Mouse (Mus musculus) liver, postnatal 0 days (tissue): ENCODE data around the gene Gtf2ird2.

Source experiments
- CTCF ChIP-seq: sonication (generic); IDR thresholded peaks from 2 replicates; pipeline ENCODE4 v1.5.1; 2016; ENCODE audit warnings: antibody characterized with exemption, low read depth
- EP300 ChIP-seq: IDR thresholded peaks from 2 replicates; pipeline ENCODE4 v1.6.1; 2016; ENCODE audit warnings: antibody characterized with exemption, low read depth, mild to moderate bottlenecking

DNA sequence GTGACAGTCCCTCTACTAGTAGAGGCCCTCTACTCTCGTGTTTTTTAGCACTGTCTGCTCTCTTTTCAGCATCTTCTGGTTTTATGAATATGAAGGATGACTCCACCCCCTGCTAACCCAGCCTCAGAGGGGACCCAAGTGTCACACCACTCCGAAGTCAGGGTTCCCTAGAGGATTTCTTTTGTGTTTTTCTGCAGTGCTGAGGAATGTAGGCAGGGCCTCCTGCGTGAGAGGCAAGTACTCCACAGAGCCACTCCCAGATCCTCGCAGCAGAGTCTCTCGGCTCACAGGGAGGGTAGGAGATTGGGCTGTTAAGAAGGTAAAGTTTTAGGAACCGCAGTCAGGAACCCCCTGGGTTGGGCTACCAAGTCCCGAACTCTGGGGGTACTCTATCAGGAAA is 42.6 kb upstream of the Gtf2ird2 start:
- TF ChIP-seq CTCF = no peak
- TF ChIP-seq EP300 = no peak
